Mouse (Mus musculus): ENCODE measurements around the gene Klf14.

GRCm38 (mm10) chr6:30981351-30981750, 22.5 kb upstream of the Klf14 start:
- no peak for TF ChIP-seq CTCF (IDR thresholded peaks at IDR 0.05; ENCODE audit: control insufficient read depth, insufficient read depth, low read length)
- TF ChIP-seq POLR2A (IDR thresholded peaks at IDR 0.05; ENCODE audit: borderline replicate concordance, control insufficient read depth, low read depth, low read length) = no peak

All from bone marrow, adult 2 months (tissue).